Mouse (Mus musculus): ENCODE results near the gene Retnlg. TPM values are rescaled to one million over a fixed set of nuclear protein-coding genes. Genes with fewer than 3 reads are reported as not detected.

The Retnlg gene
- polyA plus RNA-seq, 1 experiment from 2014 or later: 1.6 TPM

- no peaks in the 10 kb centered on the region for H3K36me3 ChIP-seq
- no peaks in the 10 kb centered on the region for H3K9me3 ChIP-seq
- no peaks in the 10 kb centered on the region for H3K27me3 ChIP-seq (replicated peaks)
- ATAC-seq: no peak
- H3K4me1 ChIP-seq (replicated peaks): no peaks in the 10 kb centered on the region
- no peak overlapping the region for H3K4me2 ChIP-seq (replicated peaks)
- no peak overlapping the region for H3K9ac ChIP-seq
- H3K4me3 ChIP-seq (replicated peaks): no peak overlapping the region
- H3K27ac ChIP-seq: no peak overlapping the region
- WGBS: 19% methylated on average over 2 of the region's 2 CpGs
Observed at GRCm38 (mm10) chr16:48890733-48891132, 18.3 kb downstream of the Retnlg start.

GRCm38 (mm10) chr16:48899868-48900267, 27.4 kb downstream of the Retnlg start:
- Histone ChIP-seq H3K27me3 (replicated peaks) (no peaks in the 10 kb centered on the region), H3K36me3 (no peaks in the 10 kb centered on the region), H3K9ac (no peak overlapping the region), H3K27ac (no peak overlapping the region), H3K4me2 (replicated peaks) (no peak overlapping the region), H3K4me1 (replicated peaks) (no peaks in the 10 kb centered on the region), H3K4me3 (replicated peaks) (no peak overlapping the region), H3K9me3 (no peaks in the 10 kb centered on the region)
- WGBS: 63% methylated on average over 1 of the region's 1 CpGs
- ATAC-seq: no peak

DNA sequence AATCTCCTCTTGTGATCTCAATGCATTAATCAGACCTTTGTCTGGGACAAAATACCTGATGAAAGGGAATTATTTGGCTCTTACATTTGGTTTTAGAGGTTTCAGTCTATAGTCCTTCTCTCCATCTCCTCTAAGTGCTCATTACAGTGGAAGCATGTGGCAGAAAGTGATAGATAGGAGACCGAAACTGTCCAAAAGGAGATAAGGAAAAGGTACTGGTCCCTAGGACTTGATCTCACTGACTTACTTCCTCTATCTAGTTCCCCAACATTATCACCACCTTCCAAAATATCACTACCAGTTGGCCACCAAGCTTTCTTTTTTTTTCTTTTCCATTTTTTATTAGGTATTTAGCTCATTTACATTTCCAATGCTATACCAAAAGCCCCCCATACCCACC, 38.8 kb downstream of the Retnlg start:
- H3K9ac ChIP-seq: no peak overlapping the region
- H3K4me1 ChIP-seq (replicated peaks): no peaks in the 10 kb centered on the region
- no peaks in the 10 kb centered on the region for H3K36me3 ChIP-seq
- no peak overlapping the region for H3K4me3 ChIP-seq (replicated peaks)
- H3K4me2 ChIP-seq (replicated peaks): no peak overlapping the region
- WGBS: 89% methylated on average over 1 of the region's 1 CpGs
- no peak for ATAC-seq
- H3K27me3 ChIP-seq (replicated peaks): no peaks in the 10 kb centered on the region
- no peak overlapping the region for H3K27ac ChIP-seq
- no peaks in the 10 kb centered on the region for H3K9me3 ChIP-seq

- H3K9ac ChIP-seq: no peak overlapping the region
- no peaks in the 10 kb centered on the region for H3K27me3 ChIP-seq (replicated peaks)
- H3K4me3 ChIP-seq (replicated peaks): no peak overlapping the region
- no peak for ATAC-seq
- no peaks in the 10 kb centered on the region for H3K9me3 ChIP-seq
- H3K4me2 ChIP-seq (replicated peaks): no peak overlapping the region
- no peak overlapping the region for H3K27ac ChIP-seq
- WGBS: 97% methylated on average over 3 of the region's 3 CpGs
- H3K4me1 ChIP-seq (replicated peaks): no peaks in the 10 kb centered on the region
- no peaks in the 10 kb centered on the region for H3K36me3 ChIP-seq
Observed at GRCm38 (mm10) chr16:48913206-48913605, 40.8 kb downstream of the Retnlg start.

DNA sequence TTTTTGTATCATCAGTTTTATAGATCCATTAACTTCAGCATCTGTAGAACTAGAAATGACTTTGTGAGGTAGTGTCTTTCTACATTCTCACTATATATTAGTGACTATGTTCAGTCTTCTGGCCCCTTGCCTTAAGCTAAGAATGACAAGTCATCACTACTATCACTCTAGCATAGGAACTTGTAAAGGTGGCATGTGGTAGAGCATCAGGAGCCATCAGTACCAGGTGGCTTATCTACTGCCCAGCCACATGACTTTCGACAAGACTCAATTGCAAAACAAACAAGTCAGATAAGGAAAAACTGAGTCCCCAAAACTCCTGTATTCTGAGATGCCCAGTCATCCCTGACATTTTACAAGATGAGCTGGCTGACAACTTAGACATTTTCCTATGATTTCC, 51.3 kb downstream of the Retnlg start:
- WGBS: 90% methylated on average over 1 of the region's 1 CpGs
- ATAC-seq: no peak
- Histone ChIP-seq H3K9me3 (no peaks in the 10 kb centered on the region), H3K27ac (no peak overlapping the region), H3K9ac (no peak overlapping the region), H3K4me3 (replicated peaks) (no peak overlapping the region), H3K4me2 (replicated peaks) (no peak overlapping the region), H3K4me1 (replicated peaks) (no peaks in the 10 kb centered on the region), H3K27me3 (replicated peaks) (no peaks in the 10 kb centered on the region), H3K36me3 (peaks cover 7% of the 10 kb centered on the region; the same call in 1 of the 2 replicates)

Other genes starting within 250 kb of the Retnlg start
- gene Trat1, start 100.6 kb upstream of the Retnlg start, polyA plus RNA-seq (2015; fragmentation: Nextera tagmentation; extraction: Ambion mirVana): 0.08 TPM in 1 of 2 replicates, not detected in the other
- not detected in 2 replicates for gene Retnlb, start 55.8 kb upstream of the Retnlg start, polyA plus RNA-seq (2015; fragmentation: Nextera tagmentation; extraction: Ambion mirVana)
- gene Retnla, start 30.1 kb upstream of the Retnlg start, polyA plus RNA-seq (2015; fragmentation: Nextera tagmentation; extraction: Ambion mirVana): not detected in 2 replicates
- gene Dzip3, start 121.5 kb downstream of the Retnlg start, polyA plus RNA-seq (2015; fragmentation: Nextera tagmentation; extraction: Ambion mirVana): 19.3 and 22.6 TPM in 2 replicates
- 19.4 and 24.1 TPM in 2 replicates for gene Cip2a, start 121.6 kb downstream of the Retnlg start, polyA plus RNA-seq (2015; fragmentation: Nextera tagmentation; extraction: Ambion mirVana)
- not detected in 2 replicates for gene Myh15, start 184.9 kb downstream of the Retnlg start, polyA plus RNA-seq (2015; fragmentation: Nextera tagmentation; extraction: Ambion mirVana)

All from intestine, embryonic 15.5 days (tissue).